Mouse (Mus musculus) gastrocnemius, adult 2 months (tissue): ENCODE measurements around the gene St3gal3. TPM values are rescaled to one million over a fixed set of nuclear protein-coding genes. Genes with fewer than 3 reads are reported as not detected.

Experiments used
- DNase-seq: peaks from one replicate; pipeline ENCODE4 v3.0.0; 2022
- H3K27ac ChIP-seq: fragments of 200-600 bp; 2 replicates; pipeline ENCODE4 v1.8.1; 2022; ENCODE audit warnings: mild to moderate bottlenecking
- H3K4me3 ChIP-seq: fragments of 200-600 bp; 2 replicates; pipeline ENCODE4 v1.8.1; 2022; ENCODE audit warnings: mild to moderate bottlenecking, moderate library complexity
- CTCF ChIP-seq: fragments of 200-600 bp; IDR thresholded peaks from 2 replicates; pipeline ENCODE4 v1.8.1; 2022; ENCODE audit warnings: antibody characterized with exemption, mild to moderate bottlenecking, moderate library complexity
- intact Hi-C: fragments of 180-260 bp; cut with DNase I; formaldehyde crosslinking; loops from one replicate; pipeline ENCODE4 v1.15.1; 2025
- total RNA-seq, 2 experiments: library from RNA; stranded (reverse); gene quantifications; 2 replicates each; pipeline ENCODE4 v1.2.3; 2021

The St3gal3 gene
- total RNA-seq, 2 experiments from 2014 or later, result 73.4 to 75.0 TPM

GRCm38 (mm10) chr4:117934081-117934480, 200.6 kb downstream of the St3gal3 start:
- DNase-seq, result no peak
- Histone ChIP-seq H3K27ac (no peak overlapping the region), H3K4me3 (no peak overlapping the region)
- TF ChIP-seq CTCF, result no peak
- intact Hi-C loops, result loop anchor here (5.0 kb wide), 1 partner anchor 38 kb away; no protein-coding TSS in a partner anchor

GRCm38 (mm10) chr4:117933248-117933647, 201.5 kb downstream of the St3gal3 start:
- Histone ChIP-seq H3K27ac (no peak overlapping the region), H3K4me3 (no peak overlapping the region)
- no peak for TF ChIP-seq CTCF
- intact Hi-C loops, result loop anchor here (5.0 kb wide), 1 partner anchor 39 kb away; no protein-coding TSS in a partner anchor
- DNase-seq, result no peak

DNA sequence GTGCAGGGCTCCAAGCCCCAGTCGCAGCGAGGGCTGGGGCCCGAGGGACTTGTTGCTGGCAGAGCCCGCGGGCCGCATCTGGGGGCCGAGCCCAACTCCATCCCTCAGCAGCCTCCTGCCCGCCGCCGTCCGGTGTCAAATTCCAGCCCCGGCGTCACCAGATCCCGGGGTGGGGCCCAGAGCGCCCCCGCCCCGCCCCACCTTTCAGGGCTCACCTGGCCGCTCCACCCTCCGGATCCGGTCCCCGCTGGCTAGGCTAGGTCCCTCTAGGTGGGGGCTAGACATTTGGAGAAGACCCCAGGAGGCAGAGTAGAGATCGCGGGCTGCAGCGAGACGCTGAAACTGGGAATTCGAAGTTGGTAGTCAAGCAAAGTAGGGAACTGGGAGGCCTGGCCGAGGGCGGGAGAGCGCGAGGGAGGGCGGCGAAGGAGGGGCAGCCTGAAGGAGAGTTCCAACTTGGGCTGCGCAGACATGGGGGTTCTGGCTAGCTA, 205.3 kb downstream of the St3gal3 start, which contains the start of gene Artn:
Gene Artn (minus strand): TSS at position 373 of the 491 bp plus-strand sequence.
- intact Hi-C loops, result loop anchor here (5.0 to 10.0 kb wide), 2 partner anchors 63 to 365 kb away; partner anchors contain the start of gene Ptprf
- no peak for TF ChIP-seq CTCF
- peak; percentile 77 for DNase-seq
- peak within 1 kb of the TSS; percentile 69 for H3K4me3 ChIP-seq
- H3K27ac ChIP-seq, result peak within 1 kb of the TSS; percentile 69

DNA sequence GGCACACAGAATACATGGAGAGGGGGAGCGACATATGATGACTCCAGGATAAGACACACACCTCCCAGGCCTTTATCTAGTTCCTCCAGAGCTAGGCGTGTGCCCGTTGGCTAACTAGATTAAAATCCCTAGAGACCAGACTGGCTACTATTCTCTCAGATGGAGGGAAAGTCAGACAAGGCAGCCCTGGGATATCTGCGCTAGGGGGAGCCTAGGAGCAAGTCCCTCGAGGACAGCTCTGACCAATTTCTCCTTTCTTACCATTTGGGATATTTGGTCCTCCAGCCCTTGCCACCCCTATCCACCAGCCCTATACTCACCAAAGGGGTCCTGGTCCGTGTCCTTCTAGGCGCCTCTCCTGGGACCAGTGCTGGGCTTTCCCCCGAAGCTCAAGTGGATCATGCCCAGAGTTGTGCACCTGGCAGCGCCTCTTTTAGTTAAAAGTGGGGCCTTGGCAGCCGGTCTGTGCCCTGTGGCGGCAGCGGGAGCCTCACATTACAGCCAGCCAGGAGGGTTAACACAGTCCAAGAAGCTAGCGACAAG, 205.9 kb downstream of the St3gal3 start:
- peak; percentile 71 for TF ChIP-seq CTCF
- intact Hi-C loops, result loop anchor here (1.0 to 10.0 kb wide), 3 partner anchors 64 to 366 kb away; partner anchors contain the start of gene Ptprf
- DNase-seq, result peak; percentile 69
- Histone ChIP-seq H3K27ac (peak overlapping the region; percentile 69), H3K4me3 (peak overlapping the region; percentile 69)

- intact Hi-C loops, result loop anchor here (1.0 to 10.0 kb wide), 3 partner anchors 64 to 367 kb away; partner anchors contain the start of gene Ptprf
- Histone ChIP-seq H3K27ac (no peak overlapping the region; the same call in 1 of the 2 replicates), H3K4me3 (no peak overlapping the region)
- DNase-seq, result peak; percentile 38
- TF ChIP-seq CTCF, result peak; percentile 82
These were observed 206.5 kb downstream of the St3gal3 start for GRCm38 (mm10) chr4:117928234-117928633.

DNA sequence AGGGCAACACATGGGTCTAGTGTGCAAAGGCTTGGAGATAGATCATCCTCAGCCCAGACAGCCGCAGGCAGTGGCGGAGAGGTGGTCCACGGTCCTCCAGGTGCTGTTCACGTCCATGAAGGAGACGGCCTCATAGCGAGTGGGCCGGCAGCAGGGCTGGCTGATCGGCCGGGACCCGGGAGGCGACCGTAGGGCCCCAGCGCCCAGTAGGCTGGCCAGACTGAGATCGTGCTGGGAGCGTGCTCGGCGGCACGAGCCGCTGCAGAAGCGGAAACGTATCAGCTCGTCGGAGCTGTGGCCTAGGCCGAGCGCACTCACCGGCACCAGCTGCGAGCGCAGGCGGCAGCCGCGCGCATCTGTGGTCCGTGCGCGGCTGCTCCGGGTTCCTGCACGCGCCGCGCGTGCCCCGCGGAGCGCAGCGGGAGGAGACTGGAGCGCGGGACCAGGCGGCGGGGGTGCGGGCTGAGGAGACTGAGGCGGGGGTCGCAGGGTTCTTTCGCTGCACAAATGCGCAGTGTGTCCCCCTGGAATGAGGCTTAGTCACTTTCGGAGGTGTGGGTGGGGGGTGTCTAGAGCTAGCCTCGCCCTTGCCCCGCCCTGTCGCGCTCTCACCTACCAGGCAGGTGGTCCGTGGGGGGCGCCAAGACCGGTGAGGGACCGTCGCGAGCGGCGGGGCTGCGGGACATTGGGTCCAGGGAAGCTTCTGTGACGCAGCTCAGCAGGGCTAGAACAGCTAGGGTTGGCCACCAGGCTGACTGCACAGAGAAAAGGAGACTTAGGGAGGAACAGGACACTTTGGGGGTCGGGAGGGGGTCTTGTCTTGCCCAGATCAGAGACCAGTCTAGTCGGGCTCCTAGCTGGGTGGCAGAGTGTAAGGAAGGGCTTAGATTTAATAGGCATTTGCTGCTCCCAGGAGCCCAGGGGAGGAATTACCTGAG, 207.9 kb downstream of the St3gal3 start:
- TF ChIP-seq CTCF, result no peak
- Histone ChIP-seq H3K27ac (peak overlapping the region; percentile 48), H3K4me3 (peak overlapping the region; percentile 72)
- intact Hi-C loops, result loop anchor here (5.0 to 10.0 kb wide), 2 partner anchors 65 to 368 kb away; partner anchors contain the start of gene Ptprf
- peak; percentile 64 for DNase-seq

DNA sequence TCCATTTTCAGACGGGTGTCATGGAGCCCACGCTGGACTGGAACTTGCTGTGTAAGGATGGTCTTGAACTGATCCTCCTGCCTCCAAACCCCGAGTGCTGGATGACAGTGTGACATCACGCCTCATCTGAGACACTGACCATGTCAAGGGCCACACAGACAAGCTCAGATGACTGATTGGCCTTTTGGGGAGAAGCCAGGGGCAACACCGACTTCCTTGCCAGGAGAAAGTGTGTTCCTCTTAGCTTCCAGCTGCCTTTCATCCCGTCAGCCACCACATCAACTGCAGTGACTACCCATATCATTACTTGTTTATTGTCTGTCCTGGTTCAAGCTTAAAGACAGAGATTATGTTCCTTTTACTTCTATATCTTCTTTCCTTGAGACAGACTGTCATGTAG, 209.8 kb downstream of the St3gal3 start:
- intact Hi-C loops, result loop anchor here (5.0 to 10.0 kb wide), 2 partner anchors 67 to 370 kb away; partner anchors contain the start of gene Ptprf
- Histone ChIP-seq H3K4me3 (no peak overlapping the region), H3K27ac (no peak overlapping the region)
- no peak for DNase-seq
- no peak for TF ChIP-seq CTCF

- intact Hi-C loops, result loop anchor here (10.0 kb wide), 1 partner anchor 371 kb away; the partner anchor contains the start of gene Ptprf
- no peak for TF ChIP-seq CTCF
- no peak overlapping the region for H3K4me3 ChIP-seq
- DNase-seq, result no peak
- H3K27ac ChIP-seq, result no peak overlapping the region
These were observed 211.3 kb downstream of the St3gal3 start for GRCm38 (mm10) chr4:117923450-117923849.

- TF ChIP-seq CTCF, result no peak
- H3K27ac ChIP-seq, result no peak overlapping the region
- no peak overlapping the region for H3K4me3 ChIP-seq
- intact Hi-C loops, result loop anchor here (10.0 kb wide), 1 partner anchor 373 kb away; the partner anchor contains the start of gene Ptprf
- DNase-seq, result no peak
These were observed 213.4 kb downstream of the St3gal3 start for GRCm38 (mm10) chr4:117921358-117921757.

DNA sequence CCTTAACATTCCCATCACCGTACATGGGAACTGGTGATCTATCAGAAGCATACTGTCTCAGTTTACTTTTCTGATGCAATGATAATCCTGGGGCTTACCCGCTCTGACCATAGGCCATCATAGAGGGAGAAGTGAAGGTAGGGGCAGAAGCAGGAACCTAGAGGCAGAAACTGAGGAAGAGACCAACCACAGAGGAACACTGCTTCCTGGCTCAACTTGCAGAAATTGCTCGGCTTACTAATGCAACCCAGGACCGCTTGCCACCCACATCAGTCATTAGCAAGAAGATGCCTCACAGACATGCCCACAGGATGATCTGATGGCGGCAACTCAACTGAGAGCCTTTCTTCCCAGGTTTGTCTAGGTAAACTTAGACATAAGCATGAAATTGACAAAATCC, 216.0 kb downstream of the St3gal3 start:
- no peak for TF ChIP-seq CTCF
- Histone ChIP-seq H3K4me3 (no peak overlapping the region), H3K27ac (no peak overlapping the region)
- DNase-seq, result no peak
- intact Hi-C loops, result no loop called here

- intact Hi-C loops, result no loop called here
- Histone ChIP-seq H3K4me3 (no peak overlapping the region), H3K27ac (no peak overlapping the region)
- no peak for TF ChIP-seq CTCF
- DNase-seq, result no peak
These were observed 216.5 kb downstream of the St3gal3 start for GRCm38 (mm10) chr4:117918261-117918660.

- no peak for DNase-seq
- no peak for TF ChIP-seq CTCF
- Histone ChIP-seq H3K4me3 (no peak overlapping the region), H3K27ac (no peak overlapping the region)
- intact Hi-C loops, result no loop called here
These were observed 216.9 kb downstream of the St3gal3 start for GRCm38 (mm10) chr4:117917847-117918246.

DNA sequence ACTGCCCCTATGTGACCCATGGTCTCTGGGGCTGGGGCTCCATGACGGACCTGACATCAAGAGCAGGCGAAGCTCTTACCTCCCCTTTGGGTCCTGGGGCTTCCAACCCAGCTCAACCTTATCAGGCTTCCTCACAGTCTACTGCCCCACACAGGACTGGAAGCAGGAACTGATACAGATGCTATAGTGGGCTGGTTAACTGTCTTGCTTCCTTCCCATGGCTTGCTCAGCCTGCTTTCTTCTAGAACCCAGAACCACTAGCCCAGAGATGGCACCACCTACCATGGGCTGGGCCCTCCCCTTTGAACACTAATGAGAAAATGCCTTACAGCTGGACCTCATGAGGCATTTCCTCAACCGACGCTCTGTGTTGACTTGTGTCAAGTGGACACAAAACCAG, 217.3 kb downstream of the St3gal3 start:
- H3K4me3 ChIP-seq, result no peak overlapping the region
- no peak overlapping the region for H3K27ac ChIP-seq
- no peak for DNase-seq
- intact Hi-C loops, result no loop called here
- no peak for TF ChIP-seq CTCF
